In genomic region chr17:73814500-73815190, GRCm38 (mm10) we compare ENCODE assay signal across 18 mouse cellular contexts. TPM values are rescaled to one million over a fixed set of nuclear protein-coding genes. Genes with fewer than 3 reads are reported as not detected.
A peak's percentile ranks its signal among the peaks of the same experiment; 100 is the strongest.
DNase-seq lines count a peak whose midpoint lies in the region; ATAC-seq and TF ChIP-seq lines count a peak whose summit lies in the region.
"Had no signal": no experiment of that assay in that cellular context is flagged by ENCODE, and none has a peak within 500 bp of the region (broad histone marks: within the 10 kb centered on the region; RNA-seq: fewer than 3 reads in every experiment).

No protein-coding gene starts in this region.

- peak overlapping the region; percentile 94 for H3K27ac ChIP-seq in thymus, adult 2 months (ENCODE audit: control insufficient read depth, insufficient read depth, low read length)
- H3K27ac ChIP-seq: liver, embryonic 12.5 days; neural tube, embryonic 13.5 days had no signal

- peak; percentile 88 for ATAC-seq in inflammation-experienced regulatory T-cells, adult 6 months
- ATAC-seq: hindbrain, embryonic 16.5 days; liver, embryonic 12.5 days had no signal

- no peak overlapping the region for H3K4me3 ChIP-seq in thymus, adult 2 months (ENCODE audit: control insufficient read depth, insufficient read depth, low read length)
- H3K4me3 ChIP-seq: liver, embryonic 12.5 days; neural tube, embryonic 13.5 days had no signal

- TF ChIP-seq CTCF in thymus, adult 2 months (IDR thresholded peaks at IDR 0.05; ENCODE audit: borderline replicate concordance, control insufficient read depth, extremely low read depth, insufficient read depth, low read length, poor library complexity), result no peak

- H3K27me3 ChIP-seq in thymus, adult 2 months (ENCODE audit: control insufficient read depth, insufficient read depth, low read length), result no peaks in the 10 kb centered on the region
- H3K27me3 ChIP-seq: liver, embryonic 12.5 days; neural tube, embryonic 13.5 days had no signal

- peaks cover 56% of the 10 kb centered on the region for H3K4me1 ChIP-seq in thymus, adult 2 months (replicated peaks; ENCODE audit: control insufficient read depth, insufficient read depth, low read length)

- 13% methylated on average over 6 of the region's 6 CpGs for WGBS in thymus, adult 2 months

- TF ChIP-seq POLR2A in thymus, adult 2 months (IDR thresholded peaks at IDR 0.05; ENCODE audit: control insufficient read depth, extremely low read depth, insufficient read depth, low read length, poor library complexity), result no peak

- no peaks in the 10 kb centered on the region for H3K36me3 ChIP-seq in thymus, adult 2 months (ENCODE audit: control insufficient read depth, insufficient read depth, low read length)
- H3K36me3 ChIP-seq: liver, embryonic 12.5 days; neural tube, embryonic 13.5 days had no signal

- DNase-seq in B cell, adult 2 months, result peak; percentile 55 to 65
- peak; percentile 82 for DNase-seq in CD4-positive, CD25-positive, alpha-beta regulatory T cell, adult 2 months (ENCODE audit: low read depth, low spot score)
- DNase-seq in thymus, adult 2 months, result peak; percentile 78
- no peak for DNase-seq in right cerebral cortex, adult 2 months (ENCODE audit: low spot score in 2 of 2)
- DNase-seq in gastrocnemius, postnatal 4 days (ENCODE audit: low spot score in 2 of 2), result no peak
- no peak for DNase-seq in urinary bladder, adult 2 months (ENCODE audit: low spot score)
- DNase-seq in heart, adult 18-20 months, result no peak
- DNase-seq: cerebellum, postnatal 14 days; gastrocnemius, postnatal 10 days; kidney, adult 2 months; kidney, postnatal 25 days; left cerebral cortex, postnatal 4 days; lung, embryonic 14.5 days; right cerebral cortex, postnatal 25 days had no signal

RNA-seq across cellular contexts. Expression of gene Ehd3, which starts 10.7 kb away (rescaled TPM):
- polyA plus RNA-seq in inflammation-experienced regulatory T-cells, adult 6 months (2017; shearing (Covaris generic)), result 10 to 100 TPM; 54.9 to 87.1 (median 77.4) TPM
- 45.0 and 46.0 TPM in 2 replicates for polyA plus RNA-seq in thymus, adult 2 months (2012; rRNA removed)
- 1 to 10 TPM; 7.0 to 7.6 TPM for total RNA-seq in gastrocnemius, postnatal 4 days (2021)
- polyA plus RNA-seq in urinary bladder, adult 2 months (2012; rRNA removed), result 5.9 and 7.2 TPM in 2 replicates
- total RNA-seq in heart, adult 18-20 months (2021), result 1 to 10 TPM; 2.8 to 5.3 TPM

Comparison
In these comparisons a context has a peak if more than half of its experiments do, and no peak if none do; other contexts are left out.
1. DNase-seq: peak in B cell, adult 2 months (2 of 2), CD4-positive, CD25-positive, alpha-beta regulatory T cell, adult 2 months (single experiment) and thymus, adult 2 months (single experiment); none in right cerebral cortex, adult 2 months (0 of 2), gastrocnemius, postnatal 4 days (0 of 2), urinary bladder, adult 2 months (single experiment) and heart, adult 18-20 months (0 of 2).